Comparison of ENCODE assay signal across 8 mouse cellular contexts in the genomic region with DNA sequence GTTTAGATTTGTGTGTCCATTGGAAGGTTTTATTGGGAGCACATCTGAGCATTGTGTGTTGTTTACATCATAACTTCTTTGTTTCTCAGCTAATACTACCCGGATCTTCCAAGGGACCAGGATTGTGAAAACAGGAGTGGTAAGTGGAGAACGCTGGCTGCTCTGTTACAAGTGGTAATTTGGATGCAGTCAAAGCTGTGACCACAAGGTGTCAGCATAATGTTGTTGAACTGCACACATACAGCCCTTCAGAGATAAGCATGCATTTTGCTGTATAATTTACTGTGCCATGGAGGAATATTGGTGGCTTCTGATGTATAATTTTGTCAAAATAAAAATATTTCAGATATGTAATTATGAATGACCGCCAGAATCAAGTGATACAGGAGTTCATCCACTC.
A peak's percentile ranks its signal among the peaks of the same experiment; 100 is the strongest.
DNase-seq lines count a peak whose midpoint lies in the region; ATAC-seq and TF ChIP-seq lines count a peak whose summit lies in the region.

No protein-coding gene starts in this region.

- DNase-seq in ZHBTc4 (ENCODE audit: low read depth, low spot score), result peak; percentile 57
- DNase-seq in embryo, embryonic 11 days, result peak; percentile 78
- DNase-seq in layer of hippocampus, adult 2 months (ENCODE audit: low spot score in 2 of 2), result peak; percentile 60 to 78
- peak; percentile 47 for DNase-seq in lung, postnatal 25 days (ENCODE audit: low spot score)
- DNase-seq in right cerebral cortex, postnatal 14 days, result peak; percentile 74
- no peak for DNase-seq in thymus, adult 2 months

- H3K27ac ChIP-seq in hindbrain, embryonic 12.5 days, result no peak overlapping the region
- H3K27ac ChIP-seq in layer of hippocampus, adult 2 months, result no peak overlapping the region
- H3K27ac ChIP-seq in thymus, adult 2 months (ENCODE audit: control insufficient read depth, insufficient read depth, low read length), result no peak overlapping the region

- WGBS in hindbrain, embryonic 12.5 days, result 53% methylated on average over 3 of the region's 3 CpGs
- 44% methylated on average over 3 of the region's 3 CpGs for WGBS in thymus, adult 2 months

- H3K4me1 ChIP-seq in hindbrain, embryonic 12.5 days, result peaks cover 6% of the 10 kb centered on the region; the same call in 1 of the 2 replicates
- no peaks in the 10 kb centered on the region for H3K4me1 ChIP-seq in thymus, adult 2 months (replicated peaks; ENCODE audit: control insufficient read depth, insufficient read depth, low read length)

- peak; percentile 81 for ATAC-seq in hindbrain, embryonic 12.5 days (ENCODE audit: low FRiP score)

- no peak overlapping the region for H3K4me2 ChIP-seq in hindbrain, embryonic 12.5 days (replicated peaks)

- no peak overlapping the region for H3ac ChIP-seq in C2C12 (ENCODE audit: control insufficient read depth, insufficient read length, low read depth)

- no peaks in the 10 kb centered on the region for H3K27me3 ChIP-seq in C2C12 (ENCODE audit: control insufficient read depth, insufficient read depth, insufficient read length)
- no peaks in the 10 kb centered on the region for H3K27me3 ChIP-seq in hindbrain, embryonic 12.5 days
- no peaks in the 10 kb centered on the region for H3K27me3 ChIP-seq in thymus, adult 2 months (ENCODE audit: control insufficient read depth, insufficient read depth, low read length)

- no peak for TF ChIP-seq POLR2A in thymus, adult 2 months (IDR thresholded peaks at IDR 0.05; ENCODE audit: control insufficient read depth, extremely low read depth, insufficient read depth, low read length, poor library complexity)

- TF ChIP-seq CTCF in C2C12 (IDR thresholded peaks at IDR 0.05; ENCODE audit: control insufficient read depth, insufficient read depth, insufficient read length), result peak; percentile 45
- peak; percentile 95 for TF ChIP-seq CTCF in layer of hippocampus, adult 2 months (conservative IDR thresholded peaks at IDR 0.05)
- TF ChIP-seq CTCF in thymus, adult 2 months (IDR thresholded peaks at IDR 0.05; ENCODE audit: borderline replicate concordance, control insufficient read depth, extremely low read depth, insufficient read depth, low read length, poor library complexity), result no peak

- H3K79me3 ChIP-seq in C2C12 (ENCODE audit: low read depth), result no peaks in the 10 kb centered on the region

- H3K4me3 ChIP-seq in C2C12 (ENCODE audit: insufficient read depth, poor library complexity, severe bottlenecking), result no peak overlapping the region
- no peak overlapping the region for H3K4me3 ChIP-seq in hindbrain, embryonic 12.5 days
- H3K4me3 ChIP-seq in layer of hippocampus, adult 2 months, result no peak overlapping the region
- H3K4me3 ChIP-seq in thymus, adult 2 months (ENCODE audit: control insufficient read depth, insufficient read depth, low read length), result no peak overlapping the region

- no peaks in the 10 kb centered on the region for H3K79me2 ChIP-seq in C2C12 (ENCODE audit: control insufficient read depth, insufficient read depth)

- no peak overlapping the region for H3K9ac ChIP-seq in hindbrain, embryonic 12.5 days

- no peaks in the 10 kb centered on the region for H3K9me3 ChIP-seq in hindbrain, embryonic 12.5 days (replicated peaks)

- no peaks in the 10 kb centered on the region for H3K36me3 ChIP-seq in C2C12 (ENCODE audit: control insufficient read depth, insufficient read depth)
- H3K36me3 ChIP-seq in hindbrain, embryonic 12.5 days, result no peaks in the 10 kb centered on the region
- no peaks in the 10 kb centered on the region for H3K36me3 ChIP-seq in thymus, adult 2 months (ENCODE audit: control insufficient read depth, insufficient read depth, low read length)

TF ChIP-seq in C2C12, 6 proteins besides CTCF, POLR2A, EP300 and RAD21:
- TF ChIP-seq MYOD1 (IDR thresholded peaks at IDR 0.05; ENCODE audit: control insufficient read depth, insufficient read length, low read depth) (no peak), FOSL1 (IDR thresholded peaks at IDR 0.05; ENCODE audit: insufficient read depth, low read length, poor library complexity, severe bottlenecking) (no peak), USF1 (IDR thresholded peaks at IDR 0.05; ENCODE audit: low read depth) (no peak), MAX (IDR thresholded peaks at IDR 0.05) (no peak), CEBPB (IDR thresholded peaks at IDR 0.05; ENCODE audit: low read depth) (no peak), MYOG (IDR thresholded peaks at IDR 0.05; ENCODE audit: control insufficient read depth, extremely low read depth, insufficient read length) (no peak)
